Mouse (Mus musculus): ENCODE data around the gene Wfdc17.

The Wfdc17 gene

GRCm38 (mm10) chr11:83733071-83733640 lies 29.4 kb downstream of the Wfdc17 start:
- Histone ChIP-seq H3K27me3 (ENCODE audit: insufficient read depth, low read length) (no peaks in the 10 kb centered on the region), H3K9me3 (ENCODE audit: low read length) (no peaks in the 10 kb centered on the region), H3K4me3 (replicated peaks; ENCODE audit: low read length) (no peak overlapping the region), H3K36me3 (ENCODE audit: insufficient read depth, low read length) (no peaks in the 10 kb centered on the region), H3K4me1 (replicated peaks; ENCODE audit: low read depth, low read length) (no peaks in the 10 kb centered on the region)
- TF ChIP-seq CTCF (conservative IDR thresholded peaks at IDR 0.05; ENCODE audit: low read length) (no peak), NANOG (IDR thresholded peaks at IDR 0.05; ENCODE audit: borderline replicate concordance, low read length) (no peak), POU5F1 (IDR thresholded peaks at IDR 0.05; ENCODE audit: borderline replicate concordance, low read length) (no peak)

DNA sequence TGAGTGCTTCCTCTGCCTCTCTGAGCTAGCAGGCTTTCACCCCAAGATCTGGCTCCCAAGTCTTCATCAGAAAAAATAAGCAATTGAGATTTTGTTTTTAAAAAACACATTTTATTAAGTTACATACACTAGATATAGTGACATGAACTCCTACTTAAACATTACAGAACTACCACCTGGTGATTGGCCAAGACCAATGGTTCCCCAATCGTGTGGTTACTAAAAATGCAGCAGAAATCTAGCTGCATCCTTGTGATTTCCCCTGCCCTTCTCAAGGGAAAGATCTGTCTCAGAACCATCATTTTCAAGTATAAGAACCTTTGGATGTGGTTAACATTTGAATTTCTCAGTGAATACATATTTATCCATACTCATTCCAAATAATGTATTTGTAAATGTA lies 30.4 kb downstream of the Wfdc17 start:
- Histone ChIP-seq H3K9me3 (ENCODE audit: low read length) (no peaks in the 10 kb centered on the region), H3K4me3 (replicated peaks; ENCODE audit: low read length) (no peak overlapping the region), H3K27me3 (ENCODE audit: insufficient read depth, low read length) (no peaks in the 10 kb centered on the region), H3K36me3 (ENCODE audit: insufficient read depth, low read length) (no peaks in the 10 kb centered on the region), H3K4me1 (replicated peaks; ENCODE audit: low read depth, low read length) (no peaks in the 10 kb centered on the region)
- TF ChIP-seq POU5F1 (IDR thresholded peaks at IDR 0.05; ENCODE audit: borderline replicate concordance, low read length) (no peak), CTCF (conservative IDR thresholded peaks at IDR 0.05; ENCODE audit: low read length) (no peak), NANOG (IDR thresholded peaks at IDR 0.05; ENCODE audit: borderline replicate concordance, low read length) (no peak)

- no peaks in the 10 kb centered on the region for H3K36me3 ChIP-seq (ENCODE audit: insufficient read depth, low read length)
- H3K4me1 ChIP-seq (replicated peaks; ENCODE audit: low read depth, low read length), result no peaks in the 10 kb centered on the region
- no peak overlapping the region for H3K4me3 ChIP-seq (replicated peaks; ENCODE audit: low read length)
- H3K27me3 ChIP-seq (ENCODE audit: insufficient read depth, low read length), result 0 out of 2 replicates have a peak, but pooled peaks cover 2% of the 10 kb centered on the region
- TF ChIP-seq CTCF (conservative IDR thresholded peaks at IDR 0.05; ENCODE audit: low read length), result no peak
- TF ChIP-seq NANOG (IDR thresholded peaks at IDR 0.05; ENCODE audit: borderline replicate concordance, low read length), result no peak
- no peak for TF ChIP-seq POU5F1 (IDR thresholded peaks at IDR 0.05; ENCODE audit: borderline replicate concordance, low read length)
- no peaks in the 10 kb centered on the region for H3K9me3 ChIP-seq (ENCODE audit: low read length)
These were observed 32.1 kb downstream of the Wfdc17 start for GRCm38 (mm10) chr11:83735881-83736280.

GRCm38 (mm10) chr11:83737109-83737558 lies 33.3 kb downstream of the Wfdc17 start:
- TF ChIP-seq NANOG (IDR thresholded peaks at IDR 0.05; ENCODE audit: borderline replicate concordance, low read length) (no peak), POU5F1 (IDR thresholded peaks at IDR 0.05; ENCODE audit: borderline replicate concordance, low read length) (no peak), CTCF (conservative IDR thresholded peaks at IDR 0.05; ENCODE audit: low read length) (no peak)
- no peaks in the 10 kb centered on the region for H3K36me3 ChIP-seq (ENCODE audit: insufficient read depth, low read length)
- no peaks in the 10 kb centered on the region for H3K4me1 ChIP-seq (replicated peaks; ENCODE audit: low read depth, low read length)
- H3K4me3 ChIP-seq (replicated peaks; ENCODE audit: low read length), result no peak overlapping the region
- H3K9me3 ChIP-seq (ENCODE audit: low read length), result no peaks in the 10 kb centered on the region
- 0 out of 2 replicates have a peak, but pooled peaks cover 2% of the 10 kb centered on the region for H3K27me3 ChIP-seq (ENCODE audit: insufficient read depth, low read length)

DNA sequence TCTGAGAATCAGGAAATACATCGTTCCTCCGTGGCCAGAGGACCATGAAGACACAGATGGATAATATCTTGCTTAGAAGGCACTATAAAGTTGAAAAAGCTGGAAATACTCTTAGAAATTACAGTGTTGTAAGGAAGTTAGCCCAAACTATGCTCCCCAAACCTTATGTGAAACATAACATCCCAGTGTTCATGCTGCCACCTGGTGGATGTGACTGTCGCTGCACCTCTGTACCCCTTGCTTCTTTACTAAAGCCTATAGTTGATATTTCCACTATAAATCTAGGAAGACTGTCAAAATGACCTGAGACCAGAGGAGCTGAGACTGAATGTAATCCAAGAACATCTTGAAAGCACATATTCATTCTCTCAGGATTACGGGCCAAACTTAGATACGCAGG lies 35.5 kb downstream of the Wfdc17 start:
- Histone ChIP-seq H3K4me1 (replicated peaks; ENCODE audit: low read depth, low read length) (no peaks in the 10 kb centered on the region), H3K9me3 (ENCODE audit: low read length) (no peaks in the 10 kb centered on the region), H3K27me3 (ENCODE audit: insufficient read depth, low read length) (peaks cover 8% of the 10 kb centered on the region), H3K36me3 (ENCODE audit: insufficient read depth, low read length) (no peaks in the 10 kb centered on the region), H3K4me3 (replicated peaks; ENCODE audit: low read length) (no peak overlapping the region)
- TF ChIP-seq CTCF (conservative IDR thresholded peaks at IDR 0.05; ENCODE audit: low read length), result peak; percentile 81
- no peak for TF ChIP-seq NANOG (IDR thresholded peaks at IDR 0.05; ENCODE audit: borderline replicate concordance, low read length)
- no peak for TF ChIP-seq POU5F1 (IDR thresholded peaks at IDR 0.05; ENCODE audit: borderline replicate concordance, low read length)

GRCm38 (mm10) chr11:83740443-83740991 lies 36.7 kb downstream of the Wfdc17 start:
- Histone ChIP-seq H3K36me3 (ENCODE audit: insufficient read depth, low read length) (no peaks in the 10 kb centered on the region), H3K4me1 (replicated peaks; ENCODE audit: low read depth, low read length) (no peaks in the 10 kb centered on the region), H3K27me3 (ENCODE audit: insufficient read depth, low read length) (peaks cover 12% of the 10 kb centered on the region), H3K4me3 (replicated peaks; ENCODE audit: low read length) (no peak overlapping the region), H3K9me3 (ENCODE audit: low read length) (no peaks in the 10 kb centered on the region)
- TF ChIP-seq POU5F1 (IDR thresholded peaks at IDR 0.05; ENCODE audit: borderline replicate concordance, low read length) (no peak), NANOG (IDR thresholded peaks at IDR 0.05; ENCODE audit: borderline replicate concordance, low read length) (no peak), CTCF (conservative IDR thresholded peaks at IDR 0.05; ENCODE audit: low read length) (no peak)

DNA sequence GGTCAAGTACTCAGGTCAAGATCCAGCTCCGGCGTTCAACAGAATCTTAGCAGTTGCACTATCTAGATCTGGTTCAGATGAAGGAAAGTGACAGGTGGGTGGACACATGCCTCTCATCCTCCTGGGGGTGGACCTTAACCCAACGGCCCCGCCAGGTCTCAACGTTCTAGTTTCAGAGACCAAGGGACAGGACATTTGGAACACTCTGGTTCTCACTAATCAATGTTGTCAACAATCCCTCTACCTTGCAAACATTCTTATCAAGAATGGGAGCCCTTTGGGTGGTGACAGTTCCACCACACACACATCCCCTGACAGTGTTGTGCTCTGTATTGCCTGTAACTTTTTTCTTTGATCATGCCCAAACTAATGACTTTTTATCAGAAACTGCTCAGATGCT lies 38.0 kb downstream of the Wfdc17 start:
- Histone ChIP-seq H3K9me3 (ENCODE audit: low read length) (no peaks in the 10 kb centered on the region), H3K4me1 (replicated peaks; ENCODE audit: low read depth, low read length) (no peaks in the 10 kb centered on the region), H3K27me3 (ENCODE audit: insufficient read depth, low read length) (peaks cover 12% of the 10 kb centered on the region), H3K36me3 (ENCODE audit: insufficient read depth, low read length) (no peaks in the 10 kb centered on the region), H3K4me3 (replicated peaks; ENCODE audit: low read length) (no peak overlapping the region)
- no peak for TF ChIP-seq CTCF (conservative IDR thresholded peaks at IDR 0.05; ENCODE audit: low read length)
- no peak for TF ChIP-seq NANOG (IDR thresholded peaks at IDR 0.05; ENCODE audit: borderline replicate concordance, low read length)

DNA sequence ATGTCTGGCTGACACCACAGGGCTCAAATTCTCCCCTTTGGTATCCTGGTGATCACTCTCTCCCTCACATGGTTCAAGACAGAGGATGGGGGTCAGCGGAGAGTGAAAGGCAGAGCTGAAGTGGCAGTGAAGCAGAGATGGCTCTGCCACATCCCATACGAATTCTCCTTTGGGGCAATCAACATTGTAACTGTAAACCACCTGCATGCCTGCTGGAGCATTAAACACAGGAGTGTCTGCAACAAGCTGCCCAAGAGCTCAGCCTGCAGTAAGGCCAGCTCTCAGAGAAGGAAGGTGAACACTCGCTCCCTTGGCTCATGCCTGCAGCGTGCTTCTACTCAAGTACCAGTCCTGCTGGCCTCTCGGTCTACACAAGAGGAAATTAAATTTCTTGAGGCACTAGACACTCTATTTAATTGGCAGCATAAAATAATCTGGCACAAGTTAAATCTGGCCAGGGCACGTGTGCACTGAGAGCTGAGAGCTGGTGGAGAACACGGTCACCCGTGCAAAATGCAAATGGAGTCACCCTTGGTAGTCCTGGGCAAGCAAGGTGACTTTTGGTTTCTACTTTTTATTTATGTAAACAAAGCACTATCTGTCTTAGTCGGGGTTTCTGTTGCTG lies 39.1 kb downstream of the Wfdc17 start:
- Histone ChIP-seq H3K4me3 (replicated peaks; ENCODE audit: low read length) (no peak overlapping the region), H3K27me3 (ENCODE audit: insufficient read depth, low read length) (peaks cover 13% of the 10 kb centered on the region), H3K36me3 (ENCODE audit: insufficient read depth, low read length) (no peaks in the 10 kb centered on the region), H3K9me3 (ENCODE audit: low read length) (no peaks in the 10 kb centered on the region), H3K4me1 (replicated peaks; ENCODE audit: low read depth, low read length) (no peaks in the 10 kb centered on the region)
- TF ChIP-seq NANOG (IDR thresholded peaks at IDR 0.05; ENCODE audit: borderline replicate concordance, low read length), result no peak
- no peak for TF ChIP-seq CTCF (conservative IDR thresholded peaks at IDR 0.05; ENCODE audit: low read length)
- TF ChIP-seq POU5F1 (IDR thresholded peaks at IDR 0.05; ENCODE audit: borderline replicate concordance, low read length), result no peak

Data from E14TG2a.4 (cell line).